Mouse (Mus musculus) neural tube, embryonic 15.5 days (tissue): Measurements from ENCODE around the gene Akt1. TPM values are rescaled to one million over a fixed set of nuclear protein-coding genes. Genes with fewer than 3 reads are reported as not detected.

Experiments
- ATAC-seq: fragments of 200-750 bp; cut with Nextera tagmentation; 2 replicates; pipeline ENCODE4 v1.8.0; 2017; ENCODE audit warnings: mild to moderate bottlenecking, moderate TSS enrichment, moderate library complexity; ENCODE audit not compliant: low FRiP score
- H3K27ac ChIP-seq: fragments of 300-500 bp; sonication (generic); replicated peaks from 2 replicates; pipeline ENCODE4 v1.5.1; 2015; ENCODE audit warnings: mild to moderate bottlenecking, inconsistent platforms
- H3K27me3 ChIP-seq: fragments of 300-500 bp; sonication (generic); replicated peaks from 2 replicates; pipeline ENCODE4 v1.6.1; 2015; ENCODE audit warnings: inconsistent platforms
- H3K36me3 ChIP-seq: fragments of 300-500 bp; sonication (generic); 2 replicates; pipeline ENCODE4 v1.6.1; 2015; ENCODE audit warnings: inconsistent platforms
- H3K4me1 ChIP-seq: fragments of 300-500 bp; sonication (generic); 2 replicates; pipeline ENCODE4 v1.6.1; 2015; ENCODE audit warnings: inconsistent platforms
- H3K4me2 ChIP-seq: fragments of 300-500 bp; sonication (generic); 2 replicates; pipeline ENCODE4 v1.6.1; 2015; ENCODE audit warnings: inconsistent platforms, mild to moderate bottlenecking, moderate library complexity
- H3K4me3 ChIP-seq: fragments of 300-500 bp; sonication (generic); replicated peaks from 2 replicates; pipeline ENCODE4 v1.5.1; 2015; ENCODE audit warnings: mild to moderate bottlenecking, inconsistent platforms
- H3K9ac ChIP-seq: fragments of 300-500 bp; sonication (generic); replicated peaks from 2 replicates; pipeline ENCODE4 v1.6.1; 2015; ENCODE audit warnings: mild to moderate bottlenecking, inconsistent platforms
- H3K9me3 ChIP-seq: fragments of 300-500 bp; sonication (generic); replicated peaks from 2 replicates; pipeline ENCODE4 v1.6.1; 2016; ENCODE audit warnings: inconsistent platforms
- WGBS: fragments of 180-500 bp; shearing (Covaris S2); methylation state at CpG from one replicate; pipeline ENCODE4 v1.1.7; 2015; ENCODE audit warnings: mixed read lengths; 5-methylcytosine and 5-hydroxymethylcytosine counted together
- polyA plus RNA-seq: library from polyadenylated mRNA; unstranded; fragments of >200 nt; fragmentation: Nextera tagmentation; extraction: Ambion mirVana; gene quantifications from 2 replicates; pipeline ENCODE4 v1.2.1, GENCODE M21; 2015

Akt1 gene
- polyA plus RNA-seq, 1 experiment from 2014 or later, result 120 TPM

- Histone ChIP-seq H3K4me2 (no peak overlapping the region), H3K4me3 (no peak overlapping the region), H3K9ac (no peak overlapping the region), H3K27me3 (peaks cover 33% of the 10 kb centered on the region), H3K36me3 (no peaks in the 10 kb centered on the region), H3K27ac (no peak overlapping the region), H3K4me1 (peaks cover 26% of the 10 kb centered on the region), H3K9me3 (no peaks in the 10 kb centered on the region)
- 82% methylated on average over 3 of the region's 3 CpGs for WGBS
- no peak for ATAC-seq
Observed at GRCm38 (mm10) chr12:112621900-112622299, 52.8 kb downstream of the Akt1 start.

DNA sequence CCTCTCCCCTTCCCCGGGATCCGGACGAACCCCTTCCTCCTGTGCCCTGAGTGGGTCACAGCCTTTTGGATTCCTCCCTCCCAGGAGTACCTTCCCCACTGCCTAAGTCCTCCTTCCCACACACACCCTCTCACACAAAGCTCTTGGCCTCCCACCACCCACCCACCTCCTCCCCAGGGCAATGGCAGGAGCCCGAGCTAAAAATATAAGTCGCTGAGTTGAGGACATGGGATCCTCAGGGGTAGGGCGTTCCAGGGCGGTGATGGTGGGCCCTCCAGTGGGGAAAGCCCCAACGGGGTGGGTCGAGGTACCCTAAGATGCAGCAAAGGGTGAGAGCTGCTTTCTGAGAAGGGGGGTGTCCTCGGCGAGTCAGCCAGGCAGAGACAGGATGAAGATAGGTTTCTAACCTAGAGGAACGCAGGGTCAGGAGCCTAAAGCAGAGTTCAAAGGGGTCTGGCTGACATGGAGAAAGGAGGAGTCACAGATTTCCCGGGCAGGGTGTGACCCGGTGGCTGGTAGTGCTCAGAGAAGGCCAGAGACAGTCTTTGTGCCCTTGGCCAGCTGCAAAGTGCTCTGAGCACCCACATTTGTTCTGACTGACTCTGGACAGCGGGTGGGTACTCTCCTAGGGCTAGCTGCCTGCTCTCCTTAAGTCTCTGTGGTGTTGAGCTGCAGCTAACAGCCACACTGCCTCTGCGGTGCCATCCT lies 54.2 kb downstream of the Akt1 start:
- WGBS, result 13% methylated on average over 16 of the region's 16 CpGs
- Histone ChIP-seq H3K9ac (peak overlapping the region; percentile 67), H3K4me3 (peak overlapping the region; percentile 55), H3K27ac (no peak overlapping the region), H3K36me3 (no peaks in the 10 kb centered on the region), H3K4me1 (peaks cover 26% of the 10 kb centered on the region), H3K27me3 (peaks cover 33% of the 10 kb centered on the region), H3K4me2 (peak overlapping the region; percentile 97), H3K9me3 (no peaks in the 10 kb centered on the region)
- ATAC-seq, result peak; percentile 29; the same call in 1 of the 2 replicates

DNA sequence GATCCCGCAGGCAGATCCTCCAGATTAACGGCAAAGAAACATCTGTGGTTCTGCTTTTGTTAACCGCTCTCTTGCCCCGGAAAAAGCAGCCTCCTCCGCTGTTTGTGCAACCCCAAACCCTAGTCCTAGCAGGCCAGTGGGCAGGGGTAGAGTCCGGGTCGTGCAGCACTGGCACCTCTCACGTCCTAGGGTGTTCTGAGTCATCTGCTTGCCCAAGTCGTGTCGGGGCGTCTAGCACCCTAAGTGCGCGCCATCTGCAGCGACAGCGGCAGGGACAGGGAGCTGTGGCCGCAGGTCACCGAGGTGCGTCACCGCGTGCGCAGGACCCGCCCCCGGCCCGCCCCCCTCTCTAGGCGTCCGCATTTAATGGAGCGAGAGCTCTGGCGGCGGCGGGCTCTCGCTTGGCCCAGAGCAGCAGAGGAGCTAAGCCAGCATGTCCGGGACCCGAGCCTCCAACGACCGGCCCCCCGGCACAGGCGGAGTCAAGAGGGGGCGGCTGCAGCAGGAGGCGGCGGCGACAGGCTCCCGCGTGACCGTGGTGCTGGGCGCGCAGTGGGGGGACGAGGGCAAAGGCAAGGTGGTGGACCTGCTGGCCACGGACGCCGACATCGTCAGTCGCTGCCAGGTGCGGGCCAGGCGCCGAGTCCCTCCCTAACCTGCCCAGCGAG lies 54.9 kb downstream of the Akt1 start, which contains the start of gene Adssl1:
TSS of gene Adssl1 (plus strand) at position 360 of the 668 bp plus-strand sequence.
- peak within 1 kb of the TSS; percentile 67 for H3K9ac ChIP-seq
- under 1% methylated on average over 55 of the region's 56 CpGs for WGBS
- H3K36me3 ChIP-seq, result no peaks in the 10 kb centered on the region
- peak; percentile 67 for ATAC-seq
- H3K27ac ChIP-seq, result no peak within 1 kb of the TSS
- H3K4me2 ChIP-seq, result peak within 1 kb of the TSS; percentile 97
- peak within 1 kb of the TSS; percentile 55 for H3K4me3 ChIP-seq
- peaks cover 26% of the 10 kb centered on the region for H3K4me1 ChIP-seq
- H3K27me3 ChIP-seq, result peaks cover 33% of the 10 kb centered on the region
- H3K9me3 ChIP-seq, result no peaks in the 10 kb centered on the region

DNA sequence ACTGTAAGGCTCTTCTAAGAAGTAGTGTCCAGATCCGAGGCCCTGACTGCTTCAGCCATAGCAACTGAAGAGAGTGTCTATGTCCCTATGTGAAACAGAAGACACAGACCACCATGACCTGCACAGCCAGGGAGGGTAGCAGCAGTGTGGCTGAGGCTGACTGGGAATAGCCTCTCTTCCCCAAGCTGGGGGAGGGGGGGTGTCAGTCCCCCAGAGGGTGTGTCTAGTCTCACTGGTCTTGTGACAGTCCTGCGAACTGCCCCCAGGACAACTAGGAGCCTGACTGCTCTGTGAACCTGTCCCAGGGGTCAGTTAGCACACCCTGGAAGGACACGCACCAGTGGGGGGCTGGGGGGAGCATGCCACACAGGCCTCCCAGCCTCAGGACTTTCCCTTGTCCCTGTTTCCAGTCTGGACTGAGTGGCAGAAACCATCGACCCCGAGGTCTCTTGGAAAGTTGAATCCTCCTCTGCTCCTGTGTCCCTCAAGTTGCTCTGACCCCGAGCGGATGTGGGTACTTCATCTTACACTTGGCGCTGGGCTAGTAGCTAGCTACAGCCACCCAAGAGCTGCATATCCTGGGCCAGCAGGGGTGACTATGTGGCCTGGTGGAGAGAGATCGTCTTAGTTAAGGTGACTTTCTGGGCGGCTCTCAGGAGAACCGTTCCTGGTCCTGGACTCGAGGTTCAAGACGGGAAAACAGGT lies 55.6 kb downstream of the Akt1 start:
- H3K27me3 ChIP-seq, result peaks cover 33% of the 10 kb centered on the region
- peak overlapping the region; percentile 97 for H3K4me2 ChIP-seq
- 33% methylated on average over 13 of the region's 13 CpGs for WGBS
- peaks cover 26% of the 10 kb centered on the region for H3K4me1 ChIP-seq
- H3K36me3 ChIP-seq, result no peaks in the 10 kb centered on the region
- peak overlapping the region; percentile 67 for H3K9ac ChIP-seq
- no peaks in the 10 kb centered on the region for H3K9me3 ChIP-seq
- H3K27ac ChIP-seq, result no peak overlapping the region
- peak overlapping the region; percentile 55 for H3K4me3 ChIP-seq
- no peak for ATAC-seq

GRCm38 (mm10) chr12:112617898-112618380 lies 56.7 kb downstream of the Akt1 start:
- Histone ChIP-seq H3K4me3 (no peak overlapping the region), H3K4me2 (no peak overlapping the region), H3K4me1 (peaks cover 26% of the 10 kb centered on the region), H3K27ac (no peak overlapping the region), H3K9ac (no peak overlapping the region), H3K36me3 (no peaks in the 10 kb centered on the region), H3K27me3 (peaks cover 31% of the 10 kb centered on the region), H3K9me3 (no peaks in the 10 kb centered on the region)
- WGBS, result 16% methylated on average over 8 of the region's 8 CpGs
- no peak for ATAC-seq

DNA sequence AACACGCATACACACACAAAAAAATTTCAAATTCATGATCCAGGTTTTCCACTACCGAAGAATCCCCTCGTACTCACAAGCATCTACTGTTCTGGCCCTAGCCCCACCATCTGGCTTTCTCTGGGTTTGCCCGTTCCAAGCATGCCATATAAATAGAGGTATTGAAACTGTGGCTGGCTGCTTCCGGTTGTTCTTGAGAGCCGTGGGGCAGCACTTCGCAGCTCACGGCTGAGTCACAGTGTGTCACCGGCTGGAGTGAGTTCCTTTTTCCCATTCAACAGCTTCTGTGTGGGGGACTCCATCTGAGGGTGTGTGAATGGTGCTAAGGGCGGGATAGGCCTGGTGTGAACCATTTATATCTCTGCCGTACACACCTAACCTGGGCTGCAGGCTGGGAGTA lies 57.5 kb downstream of the Akt1 start:
- peaks cover 26% of the 10 kb centered on the region for H3K4me1 ChIP-seq
- peaks cover 31% of the 10 kb centered on the region for H3K27me3 ChIP-seq
- no peaks in the 10 kb centered on the region for H3K36me3 ChIP-seq
- no peak overlapping the region for H3K4me2 ChIP-seq
- H3K9me3 ChIP-seq, result no peaks in the 10 kb centered on the region
- H3K9ac ChIP-seq, result no peak overlapping the region
- H3K27ac ChIP-seq, result no peak overlapping the region
- no peak for ATAC-seq
- WGBS, result 88% methylated on average over 11 of the region's 11 CpGs
- no peak overlapping the region for H3K4me3 ChIP-seq

DNA sequence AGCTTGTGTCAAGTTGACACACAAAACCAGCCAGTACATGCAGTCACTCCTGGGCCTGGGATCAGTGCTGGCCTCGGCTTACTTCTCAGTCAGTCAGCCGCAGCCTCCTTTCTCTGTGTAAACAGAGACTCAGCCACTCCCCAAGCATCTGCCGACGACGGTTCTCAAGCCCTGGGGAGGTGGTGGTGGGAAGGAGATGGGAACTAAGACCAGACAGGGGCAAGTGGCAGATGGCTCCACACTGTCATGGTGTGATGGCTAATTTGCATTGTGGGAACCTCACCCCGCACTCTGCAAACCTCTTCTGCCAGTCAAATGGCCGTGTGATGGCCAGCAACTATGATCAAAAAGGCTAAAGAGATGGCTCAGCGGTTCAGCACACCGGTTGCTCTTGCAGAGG lies 58.0 kb downstream of the Akt1 start:
- H3K27ac ChIP-seq, result no peak overlapping the region
- no peak for ATAC-seq

GRCm38 (mm10) chr12:112609031-112609430 lies 65.7 kb downstream of the Akt1 start:
- ATAC-seq, result no peak
- 88% methylated on average over 10 of the region's 10 CpGs for WGBS

More for the DNA sequence above, 58.0 kb downstream of the Akt1 start:
- Histone ChIP-seq H3K9me3 (no peaks in the 10 kb centered on the region), H3K27me3 (peaks cover 29% of the 10 kb centered on the region), H3K4me2 (no peak overlapping the region), H3K4me1 (peaks cover 26% of the 10 kb centered on the region), H3K9ac (no peak overlapping the region), H3K36me3 (no peaks in the 10 kb centered on the region), H3K4me3 (no peak overlapping the region)
- 56% methylated on average over 9 of the region's 9 CpGs for WGBS

GRCm38 (mm10) chr12:112606998-112607397 lies 67.7 kb downstream of the Akt1 start:
- H3K4me1 ChIP-seq, result peaks cover 5% of the 10 kb centered on the region; the same call in 1 of the 2 replicates
- WGBS, result 71% methylated on average over 6 of the region's 6 CpGs

More at GRCm38 (mm10) chr12:112609031-112609430, 65.7 kb downstream of the Akt1 start:
- H3K36me3 ChIP-seq, result no peaks in the 10 kb centered on the region
- no peak overlapping the region for H3K4me3 ChIP-seq
- H3K4me1 ChIP-seq, result peaks cover 5% of the 10 kb centered on the region; the same call in 1 of the 2 replicates
- H3K27ac ChIP-seq, result no peak overlapping the region
- H3K4me2 ChIP-seq, result no peak overlapping the region
- H3K27me3 ChIP-seq, result no peaks in the 10 kb centered on the region
- no peaks in the 10 kb centered on the region for H3K9me3 ChIP-seq
- no peak overlapping the region for H3K9ac ChIP-seq

DNA sequence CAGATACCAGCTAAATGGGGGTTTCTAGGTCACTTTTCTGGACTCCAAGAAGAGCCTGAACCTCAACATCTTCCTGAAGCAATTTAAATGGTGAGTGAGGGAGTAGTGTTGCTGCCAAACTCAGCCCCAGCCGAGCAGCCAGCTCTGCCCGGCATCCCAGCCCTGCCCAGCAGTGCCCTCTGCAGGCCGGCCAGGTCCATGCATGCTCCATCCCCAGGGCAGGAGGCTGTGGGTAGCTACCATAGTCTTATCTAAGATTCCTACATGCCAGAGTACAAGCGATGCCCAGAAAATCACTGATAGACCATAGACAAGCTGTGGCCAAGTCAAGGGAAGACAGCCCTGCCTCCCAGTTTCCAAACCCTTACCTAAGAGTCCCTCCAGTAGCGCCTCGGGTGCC lies 68.9 kb downstream of the Akt1 start:
- peak; percentile 59; the same call in 1 of the 2 replicates for ATAC-seq
- WGBS, result 45% methylated on average over 6 of the region's 6 CpGs
- Histone ChIP-seq H3K9ac (no peak overlapping the region), H3K27ac (no peak overlapping the region), H3K27me3 (no peaks in the 10 kb centered on the region), H3K4me3 (no peak overlapping the region), H3K36me3 (no peaks in the 10 kb centered on the region), H3K9me3 (no peaks in the 10 kb centered on the region), H3K4me2 (no peak overlapping the region), H3K4me1 (peaks cover 5% of the 10 kb centered on the region; the same call in 1 of the 2 replicates)

More at GRCm38 (mm10) chr12:112606998-112607397, 67.7 kb downstream of the Akt1 start:
- no peaks in the 10 kb centered on the region for H3K27me3 ChIP-seq
- H3K4me3 ChIP-seq, result no peak overlapping the region
- H3K9me3 ChIP-seq, result no peaks in the 10 kb centered on the region
- no peak for ATAC-seq
- no peak overlapping the region for H3K4me2 ChIP-seq
- no peak overlapping the region for H3K9ac ChIP-seq
- no peaks in the 10 kb centered on the region for H3K36me3 ChIP-seq
- no peak overlapping the region for H3K27ac ChIP-seq
